Mouse (Mus musculus): ENCODE measurements around the gene Ropn1l. TPM values are rescaled to one million over a fixed set of nuclear protein-coding genes. Genes with fewer than 3 reads are reported as not detected.

Gene Ropn1l
- total RNA-seq, 2 experiments from 2014 or later, result not detected

DNA sequence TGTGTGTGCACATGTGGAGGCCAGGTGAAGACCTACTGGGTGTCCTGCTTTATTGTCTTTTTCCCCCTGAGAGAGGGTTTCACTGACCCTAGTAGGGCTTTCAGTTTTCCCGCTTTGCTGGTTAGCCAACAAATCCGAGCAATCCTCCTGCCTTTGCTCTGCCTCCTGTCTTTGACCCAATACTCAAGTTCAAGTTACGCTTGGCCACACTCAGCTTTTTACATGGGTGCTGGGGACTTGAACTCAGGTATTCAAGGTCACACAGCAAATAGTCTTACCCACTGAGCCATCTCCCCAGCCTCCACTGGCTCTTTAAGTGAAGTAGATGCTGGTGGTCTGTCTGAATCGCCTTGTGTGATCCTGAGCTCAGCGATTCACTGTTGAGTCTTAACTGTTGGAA lies 46.7 kb downstream of the Ropn1l start:
- DNase-seq, result no peak

- no peak for DNase-seq
Observed at GRCm38 (mm10) chr15:31404346-31404745, 49.2 kb downstream of the Ropn1l start.

- no peak for DNase-seq
Observed at GRCm38 (mm10) chr15:31402200-31402892, 51.2 kb downstream of the Ropn1l start.

GRCm38 (mm10) chr15:31400974-31401373 lies 52.6 kb downstream of the Ropn1l start:
- DNase-seq, result no peak

GRCm38 (mm10) chr15:31398769-31399168 lies 54.8 kb downstream of the Ropn1l start:
- no peak for DNase-seq

GRCm38 (mm10) chr15:31397379-31397778 lies 56.2 kb downstream of the Ropn1l start:
- no peak for DNase-seq

GRCm38 (mm10) chr15:31396755-31397154 lies 56.8 kb downstream of the Ropn1l start:
- peak; percentile 22 for DNase-seq

DNA sequence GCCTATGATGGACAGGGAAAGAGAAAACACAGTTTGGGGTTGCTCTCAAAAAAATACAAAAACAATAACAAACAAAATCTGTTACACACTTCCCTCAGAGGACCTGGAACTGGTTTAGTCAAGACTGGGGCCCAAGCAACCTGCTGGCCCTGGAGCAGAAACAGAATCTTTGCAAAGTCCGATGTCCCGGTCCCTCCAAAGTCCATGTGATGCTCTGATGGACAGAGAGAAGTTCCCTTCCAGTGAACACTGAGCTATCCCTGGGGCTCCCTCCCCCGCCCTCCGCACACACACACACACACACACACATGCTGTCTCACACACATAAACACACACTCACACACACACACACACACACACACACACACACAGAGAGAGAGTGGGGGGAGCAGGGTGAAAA lies 57.6 kb downstream of the Ropn1l start:
- DNase-seq, result no peak

DNA sequence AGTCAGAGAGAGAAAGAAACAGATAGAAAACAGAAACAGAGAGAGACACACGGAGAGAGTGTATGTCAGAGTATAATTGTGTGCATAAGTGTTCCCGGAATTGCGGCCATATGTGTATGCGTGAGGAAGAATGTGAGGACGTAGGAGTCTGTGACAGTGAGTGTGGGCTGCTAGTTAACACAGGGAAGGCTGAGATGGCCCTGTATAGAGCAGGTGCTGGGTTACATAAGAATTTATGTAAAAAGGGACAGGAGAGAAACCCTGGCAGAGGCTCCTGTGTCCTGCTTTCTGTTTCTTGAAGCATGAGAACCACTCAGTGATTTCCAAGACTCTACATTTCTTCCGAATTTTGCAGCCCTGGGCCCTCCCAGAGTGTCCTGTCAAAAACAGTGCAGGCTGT lies 60.1 kb downstream of the Ropn1l start:
- DNase-seq, result no peak

GRCm38 (mm10) chr15:31392705-31393104 lies 60.8 kb downstream of the Ropn1l start:
- no peak for DNase-seq

DNA sequence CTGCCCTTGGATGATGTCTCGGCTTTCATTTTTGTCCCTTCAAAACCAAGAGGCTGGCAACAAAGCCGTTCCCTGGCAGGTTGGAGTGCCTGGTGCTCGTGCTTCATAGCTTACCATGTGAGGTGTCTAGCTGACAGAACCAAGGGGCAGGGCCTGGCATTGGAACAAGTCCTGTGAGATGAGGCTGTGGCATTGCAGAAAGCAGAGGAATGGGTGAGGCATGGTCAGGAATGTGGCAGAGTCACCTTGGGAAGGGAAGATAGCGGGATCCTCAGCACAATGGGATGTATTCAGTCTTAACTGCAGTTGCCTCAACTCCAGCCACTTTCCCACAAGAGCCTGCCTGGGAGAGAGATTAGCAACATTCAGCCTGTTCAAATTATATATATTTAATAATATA lies 61.4 kb downstream of the Ropn1l start:
- DNase-seq, result no peak

Other genes with a start within 250 kb of the Ropn1l start
- gene Dap, start 229.4 kb downstream of the Ropn1l start, total RNA-seq (2021), result 10 to 100 TPM; 11.1 to 18.9 TPM
- 10 to 100 TPM; 17.0 to 25.2 TPM for gene Ankrd33b, start 86.0 kb downstream of the Ropn1l start, total RNA-seq (2021)
- 100 to 1,000 TPM in 1 of 2 experiments, 10 to 100 TPM in 1; 94.5 to 100 TPM for gene March6, start 77.3 kb upstream of the Ropn1l start, total RNA-seq (2021)
- 10 to 100 TPM; 37.7 to 38.5 TPM for gene Cmbl, start 111.7 kb upstream of the Ropn1l start, total RNA-seq (2021)
- 100 to 1,000 TPM; 126 to 130 TPM for gene Cct5, start 148.1 kb upstream of the Ropn1l start, total RNA-seq (2021)
- 10 to 100 TPM; 10.8 to 14.4 TPM for gene Fam173b, start 148.1 kb upstream of the Ropn1l start, total RNA-seq (2021)

All from gastrocnemius, postnatal 25 days (tissue).